Mouse (Mus musculus) bone marrow macrophage, adult 2 months (primary cell): ENCODE measurements around the gene Adgrf5.

Experiments used
- CTCF ChIP-seq: IDR thresholded peaks from 2 replicates; pipeline ENCODE4 v1.5.1; 2012; ENCODE audit warnings: low read depth, mild to moderate bottlenecking, low read length, moderate library complexity
- POLR2A ChIP-seq: IDR thresholded peaks from 2 replicates; pipeline ENCODE4 v1.6.1; 2012; ENCODE audit warnings: mild to moderate bottlenecking, low read depth, low read length, borderline replicate concordance

DNA sequence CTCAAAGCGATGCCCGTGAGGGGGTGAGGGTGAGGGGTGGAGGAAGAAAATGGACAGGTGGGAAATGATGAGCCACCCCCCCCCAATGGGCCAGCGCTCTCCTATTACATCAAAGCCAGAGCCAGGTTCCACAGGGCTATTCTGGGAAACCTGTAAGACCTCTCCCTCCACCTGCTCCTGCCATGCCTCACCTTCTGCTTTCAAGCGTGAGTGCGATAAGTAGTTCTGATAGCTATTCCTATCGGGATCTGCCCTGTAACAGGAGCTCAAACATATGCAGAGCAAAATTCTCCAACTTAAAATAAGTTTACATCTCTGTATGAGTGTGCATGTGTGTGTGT, 144.3 kb downstream of the Adgrf5 start:
- no peak for TF ChIP-seq POLR2A
- TF ChIP-seq CTCF: no peak
